ENCODE assay signal across 20 mouse cellular contexts in the genomic region with DNA sequence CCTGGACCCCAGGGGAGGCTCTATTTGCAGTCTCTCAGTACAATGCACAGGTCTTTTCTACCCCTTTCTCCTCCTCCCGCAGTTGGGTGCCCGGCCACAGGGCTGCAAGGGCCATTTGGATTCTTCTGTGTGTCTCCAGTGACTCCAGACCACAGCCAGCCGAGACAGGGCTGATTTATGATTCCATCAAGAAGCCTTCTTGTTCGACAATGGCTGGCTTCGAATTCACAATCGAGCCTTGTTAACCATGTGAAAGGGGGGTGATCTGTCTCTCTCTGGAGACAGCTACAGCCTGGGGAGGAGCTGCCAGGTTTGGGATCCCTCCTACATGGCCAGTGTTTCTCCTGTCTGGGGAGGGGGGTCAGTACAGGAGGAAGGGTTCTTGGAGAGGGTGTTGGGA.
DNase-seq lines count a peak whose midpoint lies in the region; ATAC-seq lines count a peak whose summit lies in the region.
"Had no signal": no experiment of that assay in that cellular context is flagged by ENCODE, and none has a peak within 500 bp of the region (broad histone marks: within the 10 kb centered on the region; RNA-seq: fewer than 3 reads in every experiment).

No protein-coding gene starts in this region.

- H3K36me3 ChIP-seq in hindbrain, embryonic 15.5 days, result no peaks in the 10 kb centered on the region
- H3K36me3 ChIP-seq in neural tube, embryonic 13.5 days, result no peaks in the 10 kb centered on the region
- H3K36me3 ChIP-seq: embryonic facial prominence, embryonic 15.5 days; forebrain, embryonic 10.5 days; heart, embryonic 13.5 days; stomach, embryonic 15.5 days had no signal

- ATAC-seq in hindbrain, embryonic 15.5 days (ENCODE audit: low FRiP score, low read depth), result peak; percentile 77
- peak; percentile 84 for ATAC-seq in neural tube, embryonic 13.5 days (ENCODE audit: low read depth)
- ATAC-seq: CD4-positive, CD25-positive, alpha-beta regulatory T cell, adult 4 months; intestine, postnatal 0 days; liver, postnatal 0 days had no signal

- H3K27me3 ChIP-seq in hindbrain, embryonic 15.5 days, result no peaks in the 10 kb centered on the region
- no peaks in the 10 kb centered on the region for H3K27me3 ChIP-seq in neural tube, embryonic 13.5 days
- H3K27me3 ChIP-seq: embryonic facial prominence, embryonic 15.5 days had no signal

- WGBS in hindbrain, embryonic 15.5 days, result 20% methylated on average over 6 of the region's 6 CpGs
- 1% methylated on average over 6 of the region's 6 CpGs for WGBS in neural tube, embryonic 13.5 days

- DNase-seq in cerebellum, postnatal 25 days, result peak; percentile 11 to 23
- DNase-seq in cerebellum, adult 9-11 months, result no peak
- peak; percentile 65 for DNase-seq in embryo, embryonic 11 days
- DNase-seq in T-cell, adult 2 months (ENCODE audit: low spot score), result no peak
- no peak for DNase-seq in left cerebral cortex, adult 9 months (ENCODE audit: low spot score in 2 of 2)
- DNase-seq in heart, adult 8-10 months (ENCODE audit: low spot score), result no peak
- DNase-seq: gastrocnemius, adult 2 months; liver; liver, postnatal 0 days; lung, postnatal 14 days; thymus, adult 18-20 months had no signal

- no peak overlapping the region for H3K4me3 ChIP-seq in hindbrain, embryonic 15.5 days
- no peak overlapping the region for H3K4me3 ChIP-seq in neural tube, embryonic 13.5 days
- H3K4me3 ChIP-seq: embryonic facial prominence, embryonic 15.5 days; forebrain, embryonic 10.5 days; gastrocnemius, adult 2 months; heart, embryonic 13.5 days; stomach, embryonic 15.5 days had no signal

- H3K9me3 ChIP-seq in hindbrain, embryonic 15.5 days, result no peaks in the 10 kb centered on the region
- no peaks in the 10 kb centered on the region for H3K9me3 ChIP-seq in neural tube, embryonic 13.5 days
- H3K9me3 ChIP-seq: embryonic facial prominence, embryonic 15.5 days; forebrain, embryonic 10.5 days; heart, embryonic 13.5 days; stomach, embryonic 15.5 days had no signal

- H3K9ac ChIP-seq in hindbrain, embryonic 15.5 days, result no peak overlapping the region
- H3K9ac ChIP-seq in neural tube, embryonic 13.5 days, result no peak overlapping the region
- H3K9ac ChIP-seq: embryonic facial prominence, embryonic 15.5 days; heart, embryonic 13.5 days; liver, postnatal 0 days; stomach, embryonic 15.5 days had no signal

- H3K27ac ChIP-seq in hindbrain, embryonic 15.5 days (replicated peaks), result peak overlapping the region; percentile 61
- peak overlapping the region; percentile 63 for H3K27ac ChIP-seq in neural tube, embryonic 13.5 days (replicated peaks)
- H3K27ac ChIP-seq: embryonic facial prominence, embryonic 15.5 days; forebrain, embryonic 10.5 days; gastrocnemius, adult 2 months; heart, embryonic 13.5 days; kidney, postnatal 0 days; stomach, embryonic 15.5 days had no signal

- H3K4me1 ChIP-seq in hindbrain, embryonic 15.5 days (replicated peaks), result peaks cover 18% of the 10 kb centered on the region
- peaks cover 40% of the 10 kb centered on the region for H3K4me1 ChIP-seq in neural tube, embryonic 13.5 days (replicated peaks)
- H3K4me1 ChIP-seq: embryonic facial prominence, embryonic 15.5 days; stomach, embryonic 15.5 days had no signal

- H3K4me2 ChIP-seq in hindbrain, embryonic 15.5 days, result no peak overlapping the region
- H3K4me2 ChIP-seq in neural tube, embryonic 13.5 days, result no peak overlapping the region
- H3K4me2 ChIP-seq: embryonic facial prominence, embryonic 15.5 days; heart, embryonic 13.5 days; stomach, embryonic 15.5 days had no signal

Comparison
In these comparisons a context has a peak if more than half of its experiments do, and no peak if none do; other contexts are left out.
1. DNase-seq: peak in cerebellum, postnatal 25 days (2 of 2) and embryo, embryonic 11 days (single experiment); none in cerebellum, adult 9-11 months (single experiment), T-cell, adult 2 months (single experiment), left cerebral cortex, adult 9 months (0 of 2) and heart, adult 8-10 months (single experiment).